Mouse (Mus musculus) heart, postnatal 10 days (tissue): ENCODE data around the gene Pdss1. TPM values are rescaled to one million over a fixed set of nuclear protein-coding genes. Genes with fewer than 3 reads are reported as not detected.

Source experiments
- DNase-seq, 2 experiments: peaks; one replicate each; pipeline ENCODE4 v3.0.0; 2021
- intact Hi-C: fragments of 180-260 bp; cut with DNase I; formaldehyde crosslinking; loops from one replicate; pipeline ENCODE4 v1.15.1; 2025
- total RNA-seq, 2 experiments: library from RNA; stranded (reverse); gene quantifications; 2 replicates each; pipeline ENCODE4 v1.2.3; 2021

Gene Pdss1
- total RNA-seq, 2 experiments from 2014 or later = 32.6 to 34.0 TPM

GRCm38 (mm10) chr2:22955914-22956313 is 60.6 kb downstream of the Pdss1 start:
- no peak for DNase-seq

DNA sequence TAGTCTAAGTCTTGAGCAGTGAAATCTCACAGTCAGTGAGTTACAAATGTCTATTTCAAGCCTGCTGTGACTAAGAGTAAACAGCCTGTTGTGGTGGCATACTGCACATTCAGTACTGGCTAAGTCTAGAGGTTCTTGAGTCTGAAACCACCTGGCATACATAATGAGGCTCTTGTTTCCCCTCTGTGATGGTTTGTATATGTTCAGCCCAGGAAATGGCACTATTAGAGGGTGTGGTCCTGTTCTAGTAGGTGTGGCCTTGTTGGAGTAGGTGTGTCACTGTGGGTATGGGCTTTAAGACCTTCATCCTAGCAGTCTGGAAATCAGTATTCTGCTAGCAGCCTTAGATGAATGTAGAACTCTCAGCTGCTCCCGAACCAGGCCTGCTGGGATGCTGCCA is 62.1 kb downstream of the Pdss1 start:
- DNase-seq = no peak
- intact Hi-C loops = loop anchor here (5.0 kb wide), 1 partner anchor 80 kb away; no protein-coding TSS in a partner anchor

More at GRCm38 (mm10) chr2:22955914-22956313, 60.6 kb downstream of the Pdss1 start:
- intact Hi-C loops = loop anchor here (5.0 kb wide), 1 partner anchor 81 kb away; no protein-coding TSS in a partner anchor

- DNase-seq = no peak
- intact Hi-C loops = no loop called here
These were observed 66.4 kb downstream of the Pdss1 start for GRCm38 (mm10) chr2:22961681-22962080.

DNA sequence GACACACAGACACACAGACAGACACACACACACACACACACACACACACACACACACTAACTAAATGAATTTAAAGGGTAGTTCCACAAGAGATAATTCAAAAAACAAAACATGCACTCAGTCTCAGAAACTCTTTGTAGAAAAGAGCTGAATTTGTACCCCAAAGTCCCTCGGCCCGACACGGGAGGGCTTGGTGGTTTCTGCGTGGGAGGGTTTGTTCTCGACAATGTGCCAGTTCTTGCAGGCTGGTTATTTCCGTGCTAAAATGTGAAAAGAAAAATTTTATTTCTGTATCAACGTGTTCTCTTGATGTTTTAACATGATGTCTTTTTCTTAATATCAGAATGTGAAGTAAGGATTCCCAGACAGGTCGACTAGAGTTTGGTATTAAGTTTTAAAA is 66.9 kb downstream of the Pdss1 start:
- no peak for DNase-seq
- intact Hi-C loops = no loop called here

DNA sequence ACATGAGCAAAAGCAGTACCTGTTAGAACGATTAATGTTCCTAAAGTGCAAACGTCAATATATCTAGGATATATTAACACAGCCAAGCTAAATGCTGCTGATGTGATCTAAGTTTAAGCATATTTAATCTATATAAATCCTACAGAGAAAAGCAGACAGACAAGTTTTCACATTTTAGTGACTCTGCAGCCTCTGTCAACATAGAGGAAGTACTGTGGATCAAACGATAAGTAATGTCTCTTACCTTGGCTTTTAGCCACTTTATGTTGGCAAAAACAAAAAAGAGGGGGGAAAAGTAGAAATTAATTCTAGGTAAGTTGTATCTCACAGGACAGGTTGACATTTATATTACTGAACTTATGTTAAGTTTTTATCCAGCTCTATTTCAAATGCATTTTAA is 67.6 kb downstream of the Pdss1 start:
- intact Hi-C loops = no loop called here
- DNase-seq = no peak

- no peak for DNase-seq
- intact Hi-C loops = no loop called here
These were observed 82.2 kb downstream of the Pdss1 start for GRCm38 (mm10) chr2:22977387-22977973.

DNA sequence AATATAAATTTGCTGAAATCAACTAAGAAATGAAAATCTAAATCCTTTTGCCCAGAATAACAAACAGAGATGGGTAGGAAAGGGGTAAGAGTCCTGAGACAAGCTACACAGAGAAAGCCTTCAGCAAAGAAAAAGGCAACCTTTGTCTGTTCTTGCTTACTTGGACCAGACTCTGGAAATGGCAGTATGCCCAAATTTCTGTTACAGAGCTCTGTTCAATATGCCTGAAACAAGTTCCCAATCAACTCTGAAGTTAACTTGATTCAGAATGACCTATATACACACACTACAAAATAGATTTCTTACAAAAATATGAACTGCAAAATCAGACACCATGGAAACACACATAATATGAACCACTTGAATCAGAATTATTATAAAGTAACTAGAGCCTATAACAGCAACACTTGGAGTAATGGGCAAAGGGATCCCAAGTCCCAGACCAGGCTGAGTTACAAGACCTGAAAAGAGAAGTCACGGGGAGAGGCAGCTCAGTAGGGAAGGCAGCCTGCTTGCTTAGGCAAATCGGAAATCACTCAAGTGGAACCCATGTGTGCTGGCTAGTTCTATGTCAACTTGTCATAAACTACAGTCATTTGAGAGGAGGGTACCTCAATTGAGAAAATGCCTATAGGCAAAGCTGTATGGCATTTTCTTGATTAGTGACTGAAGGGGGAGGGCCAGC is 90.8 kb downstream of the Pdss1 start:
- intact Hi-C loops = no loop called here

More for the DNA sequence above, 90.8 kb downstream of the Pdss1 start:
- no peak for DNase-seq

Other genes with a start within 250 kb of the Pdss1 start
- gene Apbb1ip, start 121.4 kb upstream of the Pdss1 start, total RNA-seq = 1 to 10 TPM; 3.0 to 3.2 TPM
- 10 to 100 TPM; 43.2 to 45.1 TPM for gene Abi1, start 144.7 kb downstream of the Pdss1 start, total RNA-seq
- gene Acbd5, start 172.6 kb downstream of the Pdss1 start, total RNA-seq = 10 to 100 TPM; 31.1 to 32.5 TPM